Mouse (Mus musculus) cerebellum, adult 2 months (tissue): ENCODE data around the gene Lingo1.

Experiments used
- CTCF ChIP-seq: fragments of 200-500 bp; IDR thresholded peaks from 2 replicates; pipeline ENCODE4 v1.5.1; 2011; ENCODE audit warnings: low read depth, mild to moderate bottlenecking, control low read depth, low read length, moderate library complexity, borderline replicate concordance; ENCODE audit not compliant: insufficient read depth
- POLR2A ChIP-seq: fragments of 200-500 bp; IDR thresholded peaks from 2 replicates; pipeline ENCODE4 v1.6.1; 2011; ENCODE audit warnings: low read length, control low read depth, borderline replicate concordance; ENCODE audit not compliant: insufficient read depth

- TF ChIP-seq POLR2A (no peak), CTCF (no peak)
Measured at GRCm38 (mm10) chr9:56655167-56655566, 141.1 kb downstream of the Lingo1 start.
